Mouse (Mus musculus) left cerebral cortex, adult 2 months (tissue): ENCODE measurements around the gene Jade2. TPM values are rescaled to one million over a fixed set of nuclear protein-coding genes. Genes with fewer than 3 reads are reported as not detected.
"Not testable (repeated sequence)": the region's sequence is repeated elsewhere in the genome, so short reads cannot be mapped to it uniquely, and the experiment has no call there.

Experiments used
- DNase-seq, 2 experiments: peaks; one replicate each; pipeline ENCODE4 v3.0.0; 2021 to 2022; ENCODE audit warnings: low spot score in 2 of 2, mixed read lengths in 1 of 2; ENCODE audit errors: extremely low spot score in 1 of 2
- H3K27ac ChIP-seq: fragments of 200-600 bp; 2 replicates; pipeline ENCODE4 v1.8.1; 2022
- H3K4me3 ChIP-seq: fragments of 200-600 bp; 2 replicates; pipeline ENCODE4 v1.8.1; 2022
- CTCF ChIP-seq: fragments of 200-600 bp; IDR thresholded peaks from 2 replicates; pipeline ENCODE4 v1.8.1; 2022; ENCODE audit warnings: antibody characterized with exemption, mild to moderate bottlenecking, moderate library complexity
- intact Hi-C: fragments of 180-260 bp; cut with DNase I; formaldehyde crosslinking; loops from one replicate; pipeline ENCODE4 v1.15.1; 2025
- total RNA-seq, 2 experiments: library from RNA; stranded (reverse); gene quantifications; 2 replicates each; pipeline ENCODE4 v1.2.3; 2021

Gene Jade2
- total RNA-seq, 2 experiments from 2014 or later: 49.6 to 60.3 TPM

- no peak overlapping the region for H3K4me3 ChIP-seq
- no peak for TF ChIP-seq CTCF
- DNase-seq: no peak
- intact Hi-C loops: no loop called here
- H3K27ac ChIP-seq: no peak overlapping the region
Measured at GRCm38 (mm10) chr11:51807108-51807879, 50.2 kb downstream of the Jade2 start.

- Histone ChIP-seq H3K27ac (peak overlapping the region; percentile 87), H3K4me3 (peak overlapping the region; percentile 64)
- peak; percentile 58 to 65 for DNase-seq
- TF ChIP-seq CTCF: no peak
- intact Hi-C loops: no loop called here
Measured at GRCm38 (mm10) chr11:51805221-51805981, 52.1 kb downstream of the Jade2 start.

GRCm38 (mm10) chr11:51800634-51801325 lies 56.7 kb downstream of the Jade2 start:
- intact Hi-C loops: loop anchor here (5.0 kb wide), 1 partner anchor 38 kb away; the partner anchor contains the start of genes Sar1b and Sec24a
- Histone ChIP-seq H3K27ac (peak overlapping the region; percentile 80), H3K4me3 (no peak overlapping the region)
- TF ChIP-seq CTCF: no peak
- no peak for DNase-seq

GRCm38 (mm10) chr11:51796272-51796671 lies 61.2 kb downstream of the Jade2 start:
- DNase-seq: no peak
- intact Hi-C loops: no loop called here

GRCm38 (mm10) chr11:51790662-51791061 lies 66.8 kb downstream of the Jade2 start:
- no peak for DNase-seq
- Histone ChIP-seq H3K27ac (no peak overlapping the region), H3K4me3 (no peak overlapping the region)
- no peak for TF ChIP-seq CTCF
- intact Hi-C loops: no loop called here

More at GRCm38 (mm10) chr11:51796272-51796671, 61.2 kb downstream of the Jade2 start:
- TF ChIP-seq CTCF: no peak
- H3K4me3 ChIP-seq: no peak overlapping the region
- no peak overlapping the region for H3K27ac ChIP-seq

GRCm38 (mm10) chr11:51789735-51790134 lies 67.7 kb downstream of the Jade2 start:
- H3K27ac ChIP-seq, H3K4me3 ChIP-seq, intact Hi-C loops, DNase-seq: not testable (repeated sequence)

GRCm38 (mm10) chr11:51785926-51786325 lies 71.5 kb downstream of the Jade2 start:
- no peak overlapping the region for H3K4me3 ChIP-seq
- intact Hi-C loops: no loop called here
- H3K27ac ChIP-seq: no peak overlapping the region
- DNase-seq: no peak
- peak; percentile 49 for TF ChIP-seq CTCF

- no peak overlapping the region for H3K4me3 ChIP-seq
- TF ChIP-seq CTCF: no peak
- intact Hi-C loops: no loop called here
- DNase-seq: no peak
- H3K27ac ChIP-seq: no peak overlapping the region
Measured at GRCm38 (mm10) chr11:51782721-51783120, 74.7 kb downstream of the Jade2 start.

- no peak overlapping the region for H3K27ac ChIP-seq
- intact Hi-C loops: no loop called here
- no peak for TF ChIP-seq CTCF
- H3K4me3 ChIP-seq: no peak overlapping the region
- DNase-seq: no peak
Measured at GRCm38 (mm10) chr11:51780773-51781267, 76.6 kb downstream of the Jade2 start.

GRCm38 (mm10) chr11:51777478-51777877 lies 80.0 kb downstream of the Jade2 start:
- Histone ChIP-seq H3K4me3 (no peak overlapping the region), H3K27ac (no peak overlapping the region)
- no peak for TF ChIP-seq CTCF
- no peak for DNase-seq
- intact Hi-C loops: no loop called here

GRCm38 (mm10) chr11:51775507-51775906 lies 81.9 kb downstream of the Jade2 start:
- TF ChIP-seq CTCF: no peak
- intact Hi-C loops: no loop called here
- no peak overlapping the region for H3K27ac ChIP-seq
- no peak for DNase-seq
- H3K4me3 ChIP-seq: no peak overlapping the region

GRCm38 (mm10) chr11:51768296-51768695 lies 89.2 kb downstream of the Jade2 start:
- no peak overlapping the region for H3K4me3 ChIP-seq
- intact Hi-C loops: no loop called here
- DNase-seq: no peak
- no peak overlapping the region for H3K27ac ChIP-seq
- TF ChIP-seq CTCF: no peak
